Mouse (Mus musculus) liver, embryonic 14.5 days (tissue): Measurements from ENCODE around the gene Cryzl1. TPM values are rescaled to one million over a fixed set of nuclear protein-coding genes. Genes with fewer than 3 reads are reported as not detected.
A peak's percentile ranks its signal among the peaks of the same experiment; 100 is the strongest.

ENCODE experiments used
- ATAC-seq: fragments of 200-750 bp; cut with Nextera tagmentation; 2 replicates; pipeline ENCODE4 v1.8.0; 2017; ENCODE audit warnings: moderate number of reproducible peaks, mild to moderate bottlenecking, moderate library complexity; ENCODE audit not compliant: insufficient read depth
- DNase-seq, 3 experiments: peaks; one replicate each; pipeline ENCODE4 v3.0.0-alpha.2; 2012 to 2013; ENCODE audit warnings: low read depth in 3 of 3, low spot score in 3 of 3
- H3K27ac ChIP-seq: fragments of 300-500 bp; sonication (generic); 2 replicates; pipeline ENCODE4 v1.5.1; 2014; ENCODE audit warnings: moderate library complexity, mild to moderate bottlenecking, control low read depth, inconsistent platforms
- H3K27me3 ChIP-seq: fragments of 300-500 bp; sonication (generic); 2 replicates; pipeline ENCODE4 v1.6.1; 2014; ENCODE audit warnings: mild to moderate bottlenecking, low read length, moderate library complexity; ENCODE audit not compliant: control insufficient read depth, insufficient read depth
- H3K36me3 ChIP-seq: fragments of 300-500 bp; sonication (generic); replicated peaks from 2 replicates; pipeline ENCODE4 v1.6.1; 2014; ENCODE audit warnings: low read depth; ENCODE audit not compliant: control insufficient read depth, insufficient read depth
- H3K4me1 ChIP-seq, 2 experiments: fragments of 200-500 bp in 1 of 2; fragments of 300-500 bp in 1 of 2; sonication (generic) in 1 of 2; replicated peaks; 2 replicates each; pipeline ENCODE4 v1.6.1; 2012 to 2014; ENCODE audit warnings: antibody characterized with exemption in 1 of 2, inconsistent platforms in 1 of 2, low read length in 1 of 2; ENCODE audit not compliant: control insufficient read depth in 2 of 2, insufficient read depth in 2 of 2
- H3K4me2 ChIP-seq: fragments of 300-500 bp; sonication (generic); 2 replicates; pipeline ENCODE4 v1.6.1; 2014; ENCODE audit warnings: low read depth, mild to moderate bottlenecking, control low read depth, moderate library complexity
- H3K4me3 ChIP-seq, 2 experiments: fragments of 200-500 bp in 1 of 2; fragments of 300-500 bp in 1 of 2; sonication (generic) in 1 of 2; 2 replicates each; pipeline ENCODE4 v1.5.1; 2012 to 2014; ENCODE audit warnings: low read depth in 2 of 2, low read length in 2 of 2, mild to moderate bottlenecking in 2 of 2, control low read depth in 1 of 2, inconsistent platforms in 1 of 2, moderate library complexity in 1 of 2; ENCODE audit not compliant: insufficient read depth in 1 of 2
- H3K9ac ChIP-seq: fragments of 300-500 bp; sonication (generic); replicated peaks from 2 replicates; pipeline ENCODE4 v1.6.1; 2014; ENCODE audit warnings: mild to moderate bottlenecking, control low read depth, moderate library complexity
- H3K9me3 ChIP-seq: fragments of 300-500 bp; sonication (generic); 2 replicates; pipeline ENCODE4 v1.6.1; 2016; ENCODE audit warnings: low read length, mixed read lengths; ENCODE audit not compliant: control insufficient read depth
- CTCF ChIP-seq: IDR thresholded peaks from 2 replicates; pipeline ENCODE4 v1.5.1; 2016; ENCODE audit warnings: antibody characterized with exemption, low read depth, control low read depth
- EP300 ChIP-seq: IDR thresholded peaks from 2 replicates; pipeline ENCODE4 v1.6.1; 2016; ENCODE audit warnings: antibody characterized with exemption, low read depth
- WGBS: fragments of 180-500 bp; shearing (Covaris S2); extraction: QIAGEN DNeasy Blood & Tissue Kit; methylation state at CpG from one replicate; pipeline ENCODE4 v1.1.7; 2014; ENCODE audit not compliant: insufficient replicate concordance; 5-methylcytosine and 5-hydroxymethylcytosine counted together
- polyA plus RNA-seq, 2 experiments: library from polyadenylated mRNA; depleted of rRNA in 1 of 2; stranded (reverse) in 1 of 2; unstranded in 1 of 2; fragments of >200 nt; fragmentation: Nextera tagmentation in 1 of 2; extraction: Ambion mirVana in 1 of 2; gene quantifications; 2 replicates each; pipeline versions ENCODE4 v1.2.1 to v1.2.3; 2012 to 2014

The Cryzl1 gene
- polyA plus RNA-seq, 2 experiments = 17.9 to 29.7 TPM

- TF ChIP-seq CTCF (no peak), EP300 (no peak)
- ATAC-seq (no peak), DNase-seq (no peak)
- no peak overlapping the region for H3K9ac ChIP-seq
- H3K4me3 ChIP-seq = no peak overlapping the region
- WGBS = 54% methylated on average over 4 of the region's 4 CpGs
- no peaks in the 10 kb centered on the region for H3K36me3 ChIP-seq
- H3K27ac ChIP-seq = no peak overlapping the region
- peaks cover 0 to 8% of the 10 kb centered on the region in 2 experiments; a peak in 2 of 4 replicates for H3K4me1 ChIP-seq
- H3K27me3 ChIP-seq = no peaks in the 10 kb centered on the region
- H3K9me3 ChIP-seq = no peaks in the 10 kb centered on the region
- H3K4me2 ChIP-seq = no peak overlapping the region
Measured at GRCm38 (mm10) chr16:91753611-91754010, 24.8 kb upstream of the Cryzl1 start.

- Histone ChIP-seq H3K9ac (no peak overlapping the region), H3K4me3 (no peak overlapping the region), H3K4me2 (no peak overlapping the region), H3K27me3 (no peaks in the 10 kb centered on the region), H3K9me3 (no peaks in the 10 kb centered on the region), H3K4me1 (peaks cover 0 to 11% of the 10 kb centered on the region in 2 experiments; a peak in 2 of 4 replicates), H3K36me3 (no peaks in the 10 kb centered on the region), H3K27ac (no peak overlapping the region)
- ATAC-seq (no peak), DNase-seq (no peak)
- no peak for TF ChIP-seq CTCF
- no peak for TF ChIP-seq EP300
- 67% methylated on average over 13 of the region's 13 CpGs for WGBS
Measured at GRCm38 (mm10) chr16:91751644-91752385, 23.0 kb upstream of the Cryzl1 start.

- peaks cover 0 to 3% of the 10 kb centered on the region in 2 experiments; a peak in 1 of 4 replicates for H3K4me1 ChIP-seq
- H3K9me3 ChIP-seq = no peaks in the 10 kb centered on the region
- no peak overlapping the region for H3K27ac ChIP-seq
- no peak overlapping the region for H3K4me3 ChIP-seq
- H3K36me3 ChIP-seq = no peaks in the 10 kb centered on the region
- no peak overlapping the region for H3K4me2 ChIP-seq
- TF ChIP-seq CTCF (no peak), EP300 (no peak)
- 65% methylated on average over 6 of the region's 6 CpGs for WGBS
- no peak overlapping the region for H3K9ac ChIP-seq
- DNase-seq (no peak), ATAC-seq (peak; percentile 80)
- H3K27me3 ChIP-seq = no peaks in the 10 kb centered on the region
Measured at GRCm38 (mm10) chr16:91747567-91747966, 18.8 kb upstream of the Cryzl1 start.

GRCm38 (mm10) chr16:91746101-91746950 is 17.6 kb upstream of the Cryzl1 start:
- no peak for DNase-seq
- Histone ChIP-seq H3K27ac (no peak overlapping the region), H3K4me3 (no peak overlapping the region), H3K4me2 (no peak overlapping the region), H3K36me3 (no peaks in the 10 kb centered on the region), H3K4me1 (peaks cover 0 to 3% of the 10 kb centered on the region in 2 experiments; a peak in 1 of 4 replicates), H3K27me3 (no peaks in the 10 kb centered on the region), H3K9me3 (no peaks in the 10 kb centered on the region), H3K9ac (no peak overlapping the region)
- WGBS = 60% methylated on average over 14 of the region's 14 CpGs
- no peak for TF ChIP-seq CTCF
- TF ChIP-seq EP300 = no peak
- ATAC-seq = no peak

- 55% methylated on average over 7 of the region's 7 CpGs for WGBS
- TF ChIP-seq EP300 = no peak
- no peak for TF ChIP-seq CTCF
- Histone ChIP-seq H3K4me1 (peaks cover 0 to 5% of the 10 kb centered on the region in 2 experiments; a peak in 1 of 4 replicates), H3K36me3 (no peaks in the 10 kb centered on the region), H3K27ac (no peak overlapping the region), H3K27me3 (no peaks in the 10 kb centered on the region), H3K9me3 (no peaks in the 10 kb centered on the region), H3K4me2 (no peak overlapping the region), H3K4me3 (no peak overlapping the region), H3K9ac (no peak overlapping the region)
- no peak for ATAC-seq
- DNase-seq = no peak
Measured at GRCm38 (mm10) chr16:91743055-91743454, 14.3 kb upstream of the Cryzl1 start.
